Comparison of ENCODE assay signal across 11 mouse cellular contexts in genomic region chr8:56343505-56343904, GRCm38 (mm10). TPM values are rescaled to one million over a fixed set of nuclear protein-coding genes. Genes with fewer than 3 reads are reported as not detected.
DNase-seq lines count a peak whose midpoint lies in the region; ATAC-seq and TF ChIP-seq lines count a peak whose summit lies in the region.
"Had no signal": no experiment of that assay in that cellular context is flagged by ENCODE, and none has a peak within 500 bp of the region (broad histone marks: within the 10 kb centered on the region; RNA-seq: fewer than 3 reads in every experiment).

No protein-coding gene starts in this region.

- no peaks in the 10 kb centered on the region for H3K9me3 ChIP-seq in forebrain, embryonic 14.5 days (replicated peaks; ENCODE audit: control insufficient read depth, low read length)
- no peaks in the 10 kb centered on the region for H3K9me3 ChIP-seq in forebrain, embryonic 16.5 days (ENCODE audit: control insufficient read depth, low read length)
- H3K9me3 ChIP-seq: heart, embryonic 15.5 days; lung, embryonic 15.5 days had no signal

- 84% methylated on average over 6 of the region's 6 CpGs for WGBS in forebrain, embryonic 14.5 days
- WGBS in forebrain, embryonic 16.5 days: 87% methylated on average over 6 of the region's 6 CpGs

- no peak for TF ChIP-seq CTCF in left cerebral cortex, adult 2 months (IDR thresholded peaks at IDR 0.05)

- intact Hi-C loops in left cerebral cortex, postnatal 14 days (cut with DNase I): no loop called here
- intact Hi-C loops in left cerebral cortex, adult 2 months (cut with DNase I): loop anchor here (10.0 kb wide), 1 partner anchor 349 kb away; no protein-coding TSS in a partner anchor
- intact Hi-C loops in heart, postnatal 14 days (cut with DNase I): no loop called here
- intact Hi-C loops in gastrocnemius, postnatal 36 days (cut with DNase I): no loop called here

- H3K36me3 ChIP-seq in forebrain, embryonic 14.5 days (ENCODE audit: control insufficient read depth, insufficient read depth, low read length): no peaks in the 10 kb centered on the region
- H3K36me3 ChIP-seq in forebrain, embryonic 16.5 days (ENCODE audit: control insufficient read depth, insufficient read depth): no peaks in the 10 kb centered on the region
- H3K36me3 ChIP-seq: heart, embryonic 15.5 days; lung, embryonic 15.5 days had no signal

- H3K27me3 ChIP-seq in forebrain, embryonic 14.5 days (replicated peaks; ENCODE audit: control insufficient read depth, insufficient read depth, low read length): no peaks in the 10 kb centered on the region
- H3K27me3 ChIP-seq in forebrain, embryonic 16.5 days (replicated peaks; ENCODE audit: control insufficient read depth, insufficient read depth, low read length): no peaks in the 10 kb centered on the region
- H3K27me3 ChIP-seq: heart, embryonic 15.5 days; lung, embryonic 15.5 days had no signal

- H3K4me1 ChIP-seq in forebrain, embryonic 14.5 days (ENCODE audit: control insufficient read depth, insufficient read depth, low read length): no peaks in the 10 kb centered on the region
- no peaks in the 10 kb centered on the region for H3K4me1 ChIP-seq in forebrain, embryonic 16.5 days (replicated peaks; ENCODE audit: control insufficient read depth, insufficient read depth, low read length)
- H3K4me1 ChIP-seq: lung, embryonic 15.5 days had no signal

- peak; percentile 23 for DNase-seq in forebrain, embryonic 14.5 days (ENCODE audit: low spot score)
- DNase-seq in left cerebral cortex, postnatal 14 days (ENCODE audit: low spot score in 2 of 2): peak; percentile 5 to 12
- DNase-seq in left cerebral cortex, adult 2 months (ENCODE audit: extremely low spot score in 1 of 2, low spot score in 2 of 2): no peak
- peak; percentile 22 for DNase-seq in adipocyte (ENCODE audit: low spot score)
- peak; percentile 6 to 18 for DNase-seq in heart, postnatal 14 days
- DNase-seq in gastrocnemius, postnatal 36 days: no peak
- no peak for DNase-seq in ovary, postnatal 10 days (ENCODE audit: low spot score)
- DNase-seq: cerebellum, postnatal 36 days had no signal

- H3K4me3 ChIP-seq in forebrain, embryonic 14.5 days (ENCODE audit: low read depth, low read length): no peak overlapping the region
- H3K4me3 ChIP-seq in forebrain, embryonic 16.5 days (replicated peaks; ENCODE audit: low read length): no peak overlapping the region
- no peak overlapping the region for H3K4me3 ChIP-seq in left cerebral cortex, adult 2 months
- H3K4me3 ChIP-seq: heart, embryonic 15.5 days; lung, embryonic 15.5 days had no signal

- ATAC-seq in forebrain, embryonic 14.5 days: no peak
- ATAC-seq in forebrain, embryonic 16.5 days: no peak

- H3K27ac ChIP-seq in forebrain, embryonic 14.5 days (ENCODE audit: low read depth, low read length): no peak overlapping the region
- no peak overlapping the region for H3K27ac ChIP-seq in forebrain, embryonic 16.5 days (ENCODE audit: low read length)
- H3K27ac ChIP-seq in left cerebral cortex, adult 2 months: no peak overlapping the region
- H3K27ac ChIP-seq: heart, embryonic 15.5 days; lung, embryonic 15.5 days had no signal

- H3K9ac ChIP-seq in forebrain, embryonic 14.5 days (ENCODE audit: low read length): no peak overlapping the region
- H3K9ac ChIP-seq in forebrain, embryonic 16.5 days (replicated peaks; ENCODE audit: low read depth, low read length): no peak overlapping the region
- H3K9ac ChIP-seq: heart, embryonic 15.5 days; lung, embryonic 15.5 days had no signal

- H3K4me2 ChIP-seq in forebrain, embryonic 14.5 days (ENCODE audit: low read length): no peak overlapping the region
- no peak overlapping the region for H3K4me2 ChIP-seq in forebrain, embryonic 16.5 days (ENCODE audit: low read length)
- H3K4me2 ChIP-seq: heart, embryonic 15.5 days; lung, embryonic 15.5 days had no signal

RNA-seq across cellular contexts. Expression of gene Hpgd, which starts 49.1 kb away (rescaled TPM):
- 4.7 and 6.4 TPM in 2 replicates for polyA plus RNA-seq in forebrain, embryonic 14.5 days (2014; fragmentation: Nextera tagmentation; extraction: Ambion mirVana)
- 3.4 and 5.8 TPM in 2 replicates for polyA plus RNA-seq in forebrain, embryonic 16.5 days (2015; fragmentation: Nextera tagmentation; extraction: Ambion mirVana)
- total RNA-seq in left cerebral cortex, postnatal 14 days (2021): 1 to 10 TPM; 2.9 to 3.6 TPM
- total RNA-seq in left cerebral cortex, adult 2 months (2021): 1 to 10 TPM; 3.2 to 4.1 TPM
- 1 to 10 TPM; 5.9 to 7.7 TPM for total RNA-seq in heart, postnatal 14 days (2021)
- total RNA-seq in gastrocnemius, postnatal 36 days (2021): 1 to 10 TPM; 1.0 to 1.8 TPM

Comparison
In these comparisons a context has a peak if more than half of its experiments do, and no peak if none do; other contexts are left out.
1. DNase-seq: peak in forebrain, embryonic 14.5 days (single experiment), left cerebral cortex, postnatal 14 days (2 of 2), adipocyte (single experiment) and heart, postnatal 14 days (2 of 2); none in left cerebral cortex, adult 2 months (0 of 2), gastrocnemius, postnatal 36 days (0 of 2) and ovary, postnatal 10 days (single experiment).